Mouse (Mus musculus) fibroblast of lung, adult 2 months (primary cell): ENCODE data around the gene Stam2.
A peak's percentile ranks its signal among the peaks of the same experiment; 100 is the strongest.

Experiments
- DNase-seq: peaks from one replicate; pipeline ENCODE4 v3.0.0-alpha.2; 2011; ENCODE audit warnings: low read depth

Stam2 gene

GRCm38 (mm10) chr2:52742256-52743158 is at the start of gene Stam2:
Stam2 (minus strand) TSS chr2:52742281.
- DNase-seq = peak; percentile 67

GRCm38 (mm10) chr2:52785106-52785721 is 43.1 kb upstream of the Stam2 start:
- no peak for DNase-seq

- no peak for DNase-seq
Observed at GRCm38 (mm10) chr2:52779987-52780386, 37.9 kb upstream of the Stam2 start.

- no peak for DNase-seq
Observed at GRCm38 (mm10) chr2:52779381-52779780, 37.3 kb upstream of the Stam2 start.

GRCm38 (mm10) chr2:52777839-52778238 is 35.8 kb upstream of the Stam2 start:
- no peak for DNase-seq

GRCm38 (mm10) chr2:52774373-52774772 is 32.3 kb upstream of the Stam2 start:
- no peak for DNase-seq

GRCm38 (mm10) chr2:52772774-52773393 is 30.8 kb upstream of the Stam2 start:
- no peak for DNase-seq

- no peak for DNase-seq
Observed at GRCm38 (mm10) chr2:52765130-52765529, 23.0 kb upstream of the Stam2 start.

GRCm38 (mm10) chr2:52763891-52764290 is 21.8 kb upstream of the Stam2 start:
- no peak for DNase-seq

- peak; percentile 48 for DNase-seq
Observed at GRCm38 (mm10) chr2:52763040-52763736, 21.1 kb upstream of the Stam2 start.

- DNase-seq = no peak
Observed at GRCm38 (mm10) chr2:52762529-52762928, 20.4 kb upstream of the Stam2 start.

- DNase-seq = no peak
Observed at GRCm38 (mm10) chr2:52758627-52759026, 16.5 kb upstream of the Stam2 start.

GRCm38 (mm10) chr2:52756691-52757090 is 14.6 kb upstream of the Stam2 start:
- DNase-seq = no peak

- no peak for DNase-seq
Observed at GRCm38 (mm10) chr2:52753573-52754317, 11.7 kb upstream of the Stam2 start.

GRCm38 (mm10) chr2:52744099-52744498 is 2.0 kb upstream of the Stam2 start:
- DNase-seq = no peak

- peak; percentile 48 for DNase-seq
Observed at GRCm38 (mm10) chr2:52741681-52742255, 313 bp downstream of the Stam2 start.

GRCm38 (mm10) chr2:52740596-52740995 is 1.5 kb downstream of the Stam2 start:
- no peak for DNase-seq

- no peak for DNase-seq
Observed at GRCm38 (mm10) chr2:52734504-52734903, 7.6 kb downstream of the Stam2 start.

GRCm38 (mm10) chr2:52733659-52734058 is 8.4 kb downstream of the Stam2 start:
- no peak for DNase-seq

- no peak for DNase-seq
Observed at GRCm38 (mm10) chr2:52732611-52733010, 9.5 kb downstream of the Stam2 start.

- no peak for DNase-seq
Observed at GRCm38 (mm10) chr2:52732001-52732400, 10.1 kb downstream of the Stam2 start.
